Mouse (Mus musculus): Measurements from ENCODE around the gene Rab3a. TPM values are rescaled to one million over a fixed set of nuclear protein-coding genes. Genes with fewer than 3 reads are reported as not detected.
A peak's percentile ranks its signal among the peaks of the same experiment; 100 is the strongest.

Rab3a gene
- 468 and 475 TPM in 2 replicates for polyA plus RNA-seq (2012; rRNA removed)

GRCm38 (mm10) chr8:70754043-70754870 is at the start of gene Rab3a:
Rab3a (plus strand) TSS chr8:70754679.
- peak; percentile 100 for DNase-seq (ENCODE audit: low read depth)
- TF ChIP-seq CTCF (IDR thresholded peaks at IDR 0.05; ENCODE audit: borderline replicate concordance, extremely low read depth, insufficient read depth, insufficient read length) (no peak), POLR2A (IDR thresholded peaks at IDR 0.05; ENCODE audit: borderline replicate concordance, extremely low read depth, insufficient read depth, insufficient read length, poor library complexity, severe bottlenecking) (peak; percentile 59; the same call in 1 of the 2 replicates)

DNA sequence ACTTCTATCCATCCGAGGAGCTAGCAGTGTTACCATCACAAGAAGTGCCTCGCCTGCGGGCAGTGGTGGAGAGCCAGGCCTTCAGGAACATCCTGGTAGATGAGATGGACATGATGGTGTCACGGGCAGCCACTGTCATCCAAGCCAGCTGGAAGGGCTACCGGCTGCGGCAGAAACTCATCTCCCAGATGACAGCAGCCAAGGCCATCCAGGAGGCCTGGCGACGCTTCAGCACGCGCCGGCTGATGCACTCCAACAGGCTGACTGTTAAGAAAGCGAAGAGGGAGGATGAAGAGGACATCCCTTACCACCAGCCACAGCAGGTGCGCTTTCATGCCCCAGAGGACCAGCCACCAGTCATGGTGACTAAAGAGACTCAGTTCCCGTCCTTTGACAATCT is 46.2 kb upstream of the Rab3a start:
- no peak for DNase-seq (ENCODE audit: low read depth)
- no peak for TF ChIP-seq POLR2A (IDR thresholded peaks at IDR 0.05; ENCODE audit: borderline replicate concordance, extremely low read depth, insufficient read depth, insufficient read length, poor library complexity, severe bottlenecking)
- no peak for TF ChIP-seq CTCF (IDR thresholded peaks at IDR 0.05; ENCODE audit: borderline replicate concordance, extremely low read depth, insufficient read depth, insufficient read length)

GRCm38 (mm10) chr8:70709794-70710193 is 44.7 kb upstream of the Rab3a start:
- TF ChIP-seq CTCF (IDR thresholded peaks at IDR 0.05; ENCODE audit: borderline replicate concordance, extremely low read depth, insufficient read depth, insufficient read length) (no peak), POLR2A (IDR thresholded peaks at IDR 0.05; ENCODE audit: borderline replicate concordance, extremely low read depth, insufficient read depth, insufficient read length, poor library complexity, severe bottlenecking) (no peak)
- no peak for DNase-seq (ENCODE audit: low read depth)

- DNase-seq (ENCODE audit: low read depth), result no peak
- TF ChIP-seq POLR2A (IDR thresholded peaks at IDR 0.05; ENCODE audit: borderline replicate concordance, extremely low read depth, insufficient read depth, insufficient read length, poor library complexity, severe bottlenecking) (no peak), CTCF (IDR thresholded peaks at IDR 0.05; ENCODE audit: borderline replicate concordance, extremely low read depth, insufficient read depth, insufficient read length) (no peak)
Measured at GRCm38 (mm10) chr8:70710296-70710695, 44.2 kb upstream of the Rab3a start.

DNA sequence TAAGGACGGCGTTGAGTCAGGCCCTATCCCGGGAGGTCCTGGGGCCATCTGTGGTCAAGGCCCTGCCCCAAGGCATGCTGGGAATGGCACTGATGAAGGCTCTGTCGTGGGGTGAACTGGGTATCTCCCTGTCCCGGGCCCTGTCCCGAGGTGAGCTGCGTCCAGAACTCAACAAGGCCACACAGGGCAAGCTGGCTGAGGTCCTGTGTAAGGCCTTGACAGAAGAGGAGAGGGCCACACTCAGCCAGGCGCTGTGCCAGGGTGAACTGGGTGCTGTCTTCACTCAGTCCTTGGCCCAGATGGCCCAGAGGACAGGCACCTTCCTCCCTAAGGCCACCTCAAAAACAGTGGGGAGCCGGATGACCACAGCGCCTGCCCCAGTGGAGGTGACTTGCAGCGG is 43.4 kb upstream of the Rab3a start:
- TF ChIP-seq POLR2A (IDR thresholded peaks at IDR 0.05; ENCODE audit: borderline replicate concordance, extremely low read depth, insufficient read depth, insufficient read length, poor library complexity, severe bottlenecking), result no peak
- TF ChIP-seq CTCF (IDR thresholded peaks at IDR 0.05; ENCODE audit: borderline replicate concordance, extremely low read depth, insufficient read depth, insufficient read length), result no peak
- DNase-seq (ENCODE audit: low read depth), result no peak

DNA sequence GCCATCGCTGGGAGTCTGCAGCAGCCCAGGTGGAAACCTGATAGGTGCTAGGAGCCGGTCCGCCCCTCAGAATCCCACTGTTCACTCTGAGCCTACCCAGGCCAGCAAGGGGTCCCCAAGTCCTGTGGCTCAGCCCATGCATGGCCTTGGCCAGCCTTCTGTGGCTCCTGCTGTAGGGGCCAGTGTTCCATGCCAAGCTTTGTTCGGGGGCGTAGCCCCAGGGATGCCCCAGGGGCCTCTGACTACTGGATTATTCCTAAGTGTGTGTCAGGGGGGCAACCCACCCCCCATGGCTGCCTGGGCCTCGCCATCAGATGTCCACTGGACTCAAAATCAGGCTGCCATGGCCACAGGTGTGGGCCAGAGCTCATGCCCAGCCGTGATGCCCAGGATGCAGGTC is 40.5 kb upstream of the Rab3a start:
- no peak for DNase-seq (ENCODE audit: low read depth)
- TF ChIP-seq CTCF (IDR thresholded peaks at IDR 0.05; ENCODE audit: borderline replicate concordance, extremely low read depth, insufficient read depth, insufficient read length) (no peak), POLR2A (IDR thresholded peaks at IDR 0.05; ENCODE audit: borderline replicate concordance, extremely low read depth, insufficient read depth, insufficient read length, poor library complexity, severe bottlenecking) (no peak)

- no peak for TF ChIP-seq CTCF (IDR thresholded peaks at IDR 0.05; ENCODE audit: borderline replicate concordance, extremely low read depth, insufficient read depth, insufficient read length)
- no peak for TF ChIP-seq POLR2A (IDR thresholded peaks at IDR 0.05; ENCODE audit: borderline replicate concordance, extremely low read depth, insufficient read depth, insufficient read length, poor library complexity, severe bottlenecking)
- no peak for DNase-seq (ENCODE audit: low read depth)
Measured at GRCm38 (mm10) chr8:70715086-70715485, 39.4 kb upstream of the Rab3a start.

- TF ChIP-seq CTCF (IDR thresholded peaks at IDR 0.05; ENCODE audit: borderline replicate concordance, extremely low read depth, insufficient read depth, insufficient read length), result no peak
- DNase-seq (ENCODE audit: low read depth), result no peak
Measured at GRCm38 (mm10) chr8:70716521-70717400, 37.7 kb upstream of the Rab3a start.

DNA sequence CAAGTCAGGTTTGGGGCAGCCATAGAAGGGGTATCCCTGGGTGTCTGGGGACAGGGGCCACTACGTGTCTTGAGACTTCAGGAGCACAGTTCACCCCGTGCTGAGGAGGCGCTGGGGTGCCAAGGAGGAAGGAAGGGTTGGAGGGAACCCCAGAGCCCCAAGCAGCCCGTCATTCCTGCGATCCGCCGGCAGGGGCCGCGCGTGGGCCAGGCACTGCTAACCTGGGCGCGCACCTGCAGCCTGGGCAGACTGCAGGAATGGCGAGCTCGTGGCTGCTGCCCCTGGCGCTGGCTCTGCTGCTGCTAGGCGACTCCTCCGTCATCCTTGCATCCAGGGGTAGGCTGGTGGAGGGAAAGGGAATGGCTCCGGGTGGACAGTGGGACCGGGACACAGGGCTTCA is 36.2 kb upstream of the Rab3a start, which contains the start of gene Gm3336:
Gm3336 (plus strand) TSS at position 247 of the 400 bp plus-strand sequence.
- TF ChIP-seq CTCF (IDR thresholded peaks at IDR 0.05; ENCODE audit: borderline replicate concordance, extremely low read depth, insufficient read depth, insufficient read length) (peak; percentile 84), POLR2A (IDR thresholded peaks at IDR 0.05; ENCODE audit: borderline replicate concordance, extremely low read depth, insufficient read depth, insufficient read length, poor library complexity, severe bottlenecking) (no peak)
- peak; percentile 26 for DNase-seq (ENCODE audit: low read depth)

- TF ChIP-seq POLR2A (IDR thresholded peaks at IDR 0.05; ENCODE audit: borderline replicate concordance, extremely low read depth, insufficient read depth, insufficient read length, poor library complexity, severe bottlenecking) (no peak), CTCF (IDR thresholded peaks at IDR 0.05; ENCODE audit: borderline replicate concordance, extremely low read depth, insufficient read depth, insufficient read length) (no peak)
- DNase-seq (ENCODE audit: low read depth), result no peak
Measured at GRCm38 (mm10) chr8:70719796-70720270, 34.6 kb upstream of the Rab3a start.

GRCm38 (mm10) chr8:70720739-70721138 is 33.7 kb upstream of the Rab3a start:
- no peak for TF ChIP-seq POLR2A (IDR thresholded peaks at IDR 0.05; ENCODE audit: borderline replicate concordance, extremely low read depth, insufficient read depth, insufficient read length, poor library complexity, severe bottlenecking)
- peak; percentile 89 for TF ChIP-seq CTCF (IDR thresholded peaks at IDR 0.05; ENCODE audit: borderline replicate concordance, extremely low read depth, insufficient read depth, insufficient read length)
- DNase-seq (ENCODE audit: low read depth), result peak; percentile 82
